Comparison of ENCODE assay signal across 29 mouse cellular contexts in the genomic region with DNA sequence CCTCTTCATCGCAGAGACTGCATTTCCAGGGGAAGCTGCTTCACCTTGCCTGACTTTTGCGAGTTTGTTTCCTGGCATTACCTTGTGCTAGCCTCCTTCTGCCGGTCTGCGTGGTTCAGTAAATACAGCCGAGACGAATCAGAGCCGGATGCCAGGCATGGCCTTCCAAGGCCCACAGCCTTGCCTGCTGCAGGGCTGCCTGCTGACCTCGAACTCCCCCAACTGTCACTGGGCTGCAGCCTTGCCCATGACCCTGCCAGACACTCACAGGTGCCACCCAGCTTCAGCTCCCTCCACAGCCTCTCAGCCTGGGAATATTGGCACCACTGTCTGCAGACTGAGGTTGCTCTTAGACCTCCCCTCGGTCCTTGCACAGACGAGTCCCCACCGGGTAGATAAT. TPM values are rescaled to one million over a fixed set of nuclear protein-coding genes. Genes with fewer than 3 reads are reported as not detected.
DNase-seq lines count a peak whose midpoint lies in the region; ATAC-seq and TF ChIP-seq lines count a peak whose summit lies in the region.
"Had no signal": no experiment of that assay in that cellular context is flagged by ENCODE, and none has a peak within 500 bp of the region (broad histone marks: within the 10 kb centered on the region; RNA-seq: fewer than 3 reads in every experiment).

No protein-coding gene starts in this region.

- WGBS in forebrain, embryonic 11.5 days = 65% methylated on average over 11 of the region's 11 CpGs
- WGBS in forebrain, postnatal 0 days = 75% methylated on average over 11 of the region's 11 CpGs
- WGBS in kidney, embryonic 15.5 days = 58% methylated on average over 11 of the region's 11 CpGs

- H3K27ac ChIP-seq in forebrain, embryonic 11.5 days (ENCODE audit: low read depth, low read length) = no peak overlapping the region
- H3K27ac ChIP-seq in forebrain, postnatal 0 days (ENCODE audit: low read depth, low read length) = no peak overlapping the region
- H3K27ac ChIP-seq in kidney, embryonic 15.5 days = no peak overlapping the region
- H3K27ac ChIP-seq: embryonic facial prominence, embryonic 12.5 days; heart, embryonic 10.5 days; hindbrain, embryonic 15.5 days had no signal

- no peaks in the 10 kb centered on the region for H3K9me3 ChIP-seq in forebrain, embryonic 11.5 days (ENCODE audit: control insufficient read depth, low read length)
- H3K9me3 ChIP-seq in forebrain, postnatal 0 days (ENCODE audit: low read length) = no peaks in the 10 kb centered on the region
- H3K9me3 ChIP-seq in kidney, embryonic 15.5 days (replicated peaks) = no peaks in the 10 kb centered on the region
- H3K9me3 ChIP-seq: embryonic facial prominence, embryonic 12.5 days; heart, embryonic 10.5 days; hindbrain, embryonic 15.5 days had no signal

- peak; percentile 22 for DNase-seq in adrenal gland, postnatal 10 days
- DNase-seq in adrenal gland, postnatal 25 days = no peak
- DNase-seq in forebrain, embryonic 11.5 days (ENCODE audit: low spot score) = peak; percentile 35
- no peak for DNase-seq in forebrain, postnatal 0 days
- DNase-seq in kidney, postnatal 25 days = no peak
- DNase-seq in adrenal gland, postnatal 14 days = peak; percentile 29
- no peak for DNase-seq in urinary bladder, postnatal 10 days (ENCODE audit: low spot score)
- DNase-seq: cerebellum, adult 11 months; cerebellum, adult 9-10 months; embryo, embryonic 11 days; gastrocnemius, postnatal 36 days; heart, adult 18-20 months; heart, postnatal 10 days; kidney, adult 2 months had no signal

- no peaks in the 10 kb centered on the region for H3K4me1 ChIP-seq in forebrain, embryonic 11.5 days (replicated peaks; ENCODE audit: control insufficient read depth, insufficient read depth, low read length)
- H3K4me1 ChIP-seq in forebrain, postnatal 0 days (ENCODE audit: insufficient read depth) = no peaks in the 10 kb centered on the region
- peaks cover 13% of the 10 kb centered on the region; the same call in 1 of the 2 replicates for H3K4me1 ChIP-seq in kidney, embryonic 15.5 days
- H3K4me1 ChIP-seq: embryonic facial prominence, embryonic 12.5 days; hindbrain, embryonic 15.5 days had no signal

- no peaks in the 10 kb centered on the region for H3K36me3 ChIP-seq in forebrain, embryonic 11.5 days (ENCODE audit: control insufficient read depth, insufficient read depth, low read length)
- H3K36me3 ChIP-seq in forebrain, postnatal 0 days (ENCODE audit: insufficient read depth) = no peaks in the 10 kb centered on the region
- H3K36me3 ChIP-seq in kidney, embryonic 15.5 days = no peaks in the 10 kb centered on the region
- H3K36me3 ChIP-seq: embryonic facial prominence, embryonic 12.5 days; heart, embryonic 10.5 days; hindbrain, embryonic 15.5 days had no signal

- TF ChIP-seq CTCF in forebrain, postnatal 0 days (IDR thresholded peaks at IDR 0.05; ENCODE audit: low read depth) = no peak

- H3K4me3 ChIP-seq in forebrain, embryonic 11.5 days (ENCODE audit: low read depth, low read length) = no peak overlapping the region
- no peak overlapping the region for H3K4me3 ChIP-seq in forebrain, postnatal 0 days (ENCODE audit: low read depth, low read length)
- H3K4me3 ChIP-seq in kidney, embryonic 15.5 days (replicated peaks) = no peak overlapping the region
- H3K4me3 ChIP-seq: embryonic facial prominence, embryonic 12.5 days; heart, embryonic 10.5 days; hindbrain, embryonic 15.5 days had no signal

- no peaks in the 10 kb centered on the region for H3K27me3 ChIP-seq in forebrain, embryonic 11.5 days (ENCODE audit: control insufficient read depth, insufficient read depth, low read length)
- no peaks in the 10 kb centered on the region for H3K27me3 ChIP-seq in forebrain, postnatal 0 days (ENCODE audit: insufficient read depth, low read length)
- H3K27me3 ChIP-seq in kidney, embryonic 15.5 days = no peaks in the 10 kb centered on the region
- H3K27me3 ChIP-seq: CH12.LX; embryonic facial prominence, embryonic 12.5 days; hindbrain, embryonic 15.5 days; Patski had no signal

- no peak for ATAC-seq in forebrain, embryonic 11.5 days (replicated peaks; ENCODE audit: low FRiP score)
- ATAC-seq in forebrain, postnatal 0 days = no peak
- peak; percentile 34; the same call in 1 of the 2 replicates for ATAC-seq in kidney, embryonic 15.5 days (replicated peaks; ENCODE audit: low FRiP score)
- ATAC-seq: activated CD4-positive, CD25-positive, alpha-beta regulatory T cell, adult 4 months; forebrain, embryonic 14.5 days; intestine, embryonic 16.5 days; Patski had no signal

- H3K9ac ChIP-seq in forebrain, embryonic 11.5 days (ENCODE audit: low read length) = no peak overlapping the region
- H3K9ac ChIP-seq in forebrain, postnatal 0 days = no peak overlapping the region
- no peak overlapping the region for H3K9ac ChIP-seq in kidney, embryonic 15.5 days
- H3K9ac ChIP-seq: embryonic facial prominence, embryonic 12.5 days; hindbrain, embryonic 15.5 days had no signal

- H3K4me2 ChIP-seq in forebrain, embryonic 11.5 days (ENCODE audit: low read depth, low read length, severe bottlenecking) = no peak overlapping the region
- H3K4me2 ChIP-seq in forebrain, postnatal 0 days (ENCODE audit: low read depth) = no peak overlapping the region
- H3K4me2 ChIP-seq in kidney, embryonic 15.5 days = no peak overlapping the region
- H3K4me2 ChIP-seq: embryonic facial prominence, embryonic 12.5 days; hindbrain, embryonic 15.5 days had no signal

RNA-seq across cellular contexts. Expression of gene 1700016C15Rik, which starts 37.1 kb away (rescaled TPM):
- not detected for total RNA-seq in adrenal gland, postnatal 10 days (2021)
- not detected in 2 replicates for total RNA-seq in adrenal gland, postnatal 25 days (2021)
- polyA plus RNA-seq in forebrain, embryonic 11.5 days (2014; fragmentation: Nextera tagmentation; extraction: Ambion mirVana) = not detected in 2 replicates
- total RNA-seq in forebrain, postnatal 0 days (2014; rRNA removed) = 0.54 TPM in 1 of 2 replicates, not detected in the other
- 0.19 and 0.21 TPM in 2 replicates for polyA plus RNA-seq in forebrain, postnatal 0 days (2015; fragmentation: Nextera tagmentation; extraction: Ambion mirVana)
- polyA plus RNA-seq in kidney, embryonic 15.5 days (2015; fragmentation: Nextera tagmentation; extraction: Ambion mirVana) = 0.21 TPM in 1 of 2 replicates, not detected in the other
- total RNA-seq in adrenal gland, postnatal 14 days (2021) = not detected in 2 replicates
- total RNA-seq: adrenal gland, postnatal 36 days; CH12.LX; common myeloid progenitor, adult 5-6 weeks; gastrocnemius, adult 8-10 months; heart, adult 18-20 months; heart, postnatal 10 days; hematopoietic stem cell, adult 5-6 weeks had no signal
- polyA plus RNA-seq: brain, embryonic 14.5 days; embryonic facial prominence, embryonic 12.5 days; forebrain, embryonic 14.5 days; heart, embryonic 10.5 days; heart, embryonic 14.5 days; intestine, embryonic 16.5 days had no signal

Comparison
In these comparisons a context has a peak if more than half of its experiments do, and no peak if none do; other contexts are left out.
1. DNase-seq: peak in adrenal gland, postnatal 10 days (single experiment), forebrain, embryonic 11.5 days (single experiment) and adrenal gland, postnatal 14 days (single experiment); none in adrenal gland, postnatal 25 days (single experiment), forebrain, postnatal 0 days (single experiment), kidney, postnatal 25 days (0 of 2) and urinary bladder, postnatal 10 days (single experiment).